Mouse (Mus musculus) intestine, embryonic 16.5 days (tissue): ENCODE data around the gene Ncoa4. TPM values are rescaled to one million over a fixed set of nuclear protein-coding genes. Genes with fewer than 3 reads are reported as not detected.
"Not testable (repeated sequence)": the region's sequence is repeated elsewhere in the genome, so short reads cannot be mapped to it uniquely, and the experiment has no call there.

Experiments
- ATAC-seq: fragments of 200-750 bp; cut with Nextera tagmentation; 2 replicates; pipeline ENCODE4 v1.8.0; 2017; ENCODE audit warnings: moderate TSS enrichment, moderate library complexity
- H3K27ac ChIP-seq: fragments of 300-500 bp; sonication (generic); 2 replicates; pipeline ENCODE4 v1.5.1; 2014; ENCODE audit warnings: mild to moderate bottlenecking, low read length
- H3K27me3 ChIP-seq: fragments of 300-500 bp; sonication (generic); replicated peaks from 2 replicates; pipeline ENCODE4 v1.6.1; 2014; ENCODE audit warnings: low read length, control low read depth, mixed read lengths; ENCODE audit not compliant: control insufficient read depth, insufficient read depth
- H3K36me3 ChIP-seq: fragments of 300-500 bp; sonication (generic); 2 replicates; pipeline ENCODE4 v1.6.1; 2014; ENCODE audit warnings: low read length, control low read depth; ENCODE audit not compliant: control insufficient read depth, insufficient read depth
- H3K4me1 ChIP-seq: fragments of 300-500 bp; sonication (generic); 2 replicates; pipeline ENCODE4 v1.6.1; 2014; ENCODE audit warnings: low read length, control low read depth, mixed read lengths; ENCODE audit not compliant: control insufficient read depth, insufficient read depth
- H3K4me2 ChIP-seq: fragments of 300-500 bp; sonication (generic); 2 replicates; pipeline ENCODE4 v1.6.1; 2014; ENCODE audit warnings: low read depth, low read length, control low read depth
- H3K4me3 ChIP-seq: fragments of 300-500 bp; sonication (generic); 2 replicates; pipeline ENCODE4 v1.5.1; 2014; ENCODE audit warnings: mild to moderate bottlenecking, low read length
- H3K9ac ChIP-seq: fragments of 300-500 bp; sonication (generic); 2 replicates; pipeline ENCODE4 v1.6.1; 2014; ENCODE audit warnings: low read depth, low read length
- H3K9me3 ChIP-seq: fragments of 300-500 bp; sonication (generic); 2 replicates; pipeline ENCODE4 v1.6.1; 2016; ENCODE audit warnings: low read length, control low read depth; ENCODE audit not compliant: control insufficient read depth
- WGBS: fragments of 180-500 bp; shearing (Covaris S2); extraction: QIAGEN DNeasy Blood & Tissue Kit; methylation state at CpG from one replicate; pipeline ENCODE4 v1.1.7; 2014; 5-methylcytosine and 5-hydroxymethylcytosine counted together
- polyA plus RNA-seq: library from polyadenylated mRNA; unstranded; fragments of >200 nt; fragmentation: Nextera tagmentation; extraction: Ambion mirVana; gene quantifications from 2 replicates; pipeline ENCODE4 v1.2.1, GENCODE M21; 2015

Ncoa4 gene
- polyA plus RNA-seq, 1 experiment from 2014 or later = 208 TPM

DNA sequence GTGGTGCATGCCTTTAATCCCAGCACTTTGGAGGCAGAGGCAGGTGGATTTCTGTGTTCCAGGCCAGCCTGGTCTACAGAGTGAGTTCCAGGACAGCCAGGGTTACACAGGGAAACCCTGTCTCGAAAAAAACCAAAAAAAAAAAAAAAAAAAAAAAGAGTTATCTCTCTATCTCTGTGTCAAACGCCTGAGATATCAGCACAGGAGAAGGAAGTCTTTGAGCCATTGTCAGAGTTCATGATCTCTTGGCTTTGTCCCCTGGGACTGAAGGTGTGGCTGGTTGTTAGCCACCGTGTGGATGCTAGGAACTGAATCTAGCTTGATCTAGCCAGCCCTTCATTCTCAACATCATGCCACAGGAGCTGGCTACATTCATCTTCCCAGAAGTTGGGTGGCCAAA is 23.2 kb upstream of the Ncoa4 start:
- not testable (repeated sequence) for ATAC-seq, H3K9me3 ChIP-seq, H3K27ac ChIP-seq, H3K27me3 ChIP-seq, H3K4me2 ChIP-seq, H3K4me1 ChIP-seq, H3K4me3 ChIP-seq, H3K36me3 ChIP-seq, H3K9ac ChIP-seq
- 60% methylated on average over 3 of the region's 3 CpGs for WGBS

DNA sequence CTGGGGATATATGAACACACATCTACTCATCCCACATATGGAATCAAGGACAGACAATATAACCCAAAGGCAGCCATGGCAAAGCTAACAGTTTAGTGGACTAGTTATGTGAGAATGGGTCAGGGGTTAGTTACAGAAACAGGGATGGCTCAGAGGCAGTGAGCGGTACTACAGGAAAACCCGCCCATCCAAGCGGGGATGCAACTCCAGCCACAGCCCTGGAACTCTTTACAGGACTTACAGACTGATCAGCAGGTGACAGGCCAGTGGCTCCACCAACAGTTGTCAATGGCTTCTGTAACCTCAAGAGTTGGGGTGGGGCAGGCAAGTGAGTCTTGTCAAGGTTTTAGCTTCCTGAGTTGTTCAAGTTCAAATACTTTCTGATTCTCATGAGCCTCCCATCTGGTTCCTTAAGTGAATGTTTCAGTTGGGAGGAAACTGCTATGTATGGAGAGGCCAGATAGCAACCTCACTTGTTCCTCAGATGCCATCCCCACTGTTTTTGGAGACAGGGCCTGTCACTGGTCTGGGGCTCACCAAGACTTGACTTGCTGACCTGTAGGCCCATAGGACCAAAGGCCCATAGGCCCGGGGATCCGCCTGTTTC is 19.2 kb upstream of the Ncoa4 start:
- no peak overlapping the region for H3K4me3 ChIP-seq
- H3K36me3 ChIP-seq = no peaks in the 10 kb centered on the region
- H3K27ac ChIP-seq = no peak overlapping the region
- H3K4me2 ChIP-seq = no peak overlapping the region
- no peaks in the 10 kb centered on the region for H3K9me3 ChIP-seq
- WGBS = 82% methylated on average over 5 of the region's 5 CpGs
- H3K9ac ChIP-seq = no peak overlapping the region
- no peaks in the 10 kb centered on the region for H3K27me3 ChIP-seq
- no peaks in the 10 kb centered on the region for H3K4me1 ChIP-seq
- no peak for ATAC-seq

DNA sequence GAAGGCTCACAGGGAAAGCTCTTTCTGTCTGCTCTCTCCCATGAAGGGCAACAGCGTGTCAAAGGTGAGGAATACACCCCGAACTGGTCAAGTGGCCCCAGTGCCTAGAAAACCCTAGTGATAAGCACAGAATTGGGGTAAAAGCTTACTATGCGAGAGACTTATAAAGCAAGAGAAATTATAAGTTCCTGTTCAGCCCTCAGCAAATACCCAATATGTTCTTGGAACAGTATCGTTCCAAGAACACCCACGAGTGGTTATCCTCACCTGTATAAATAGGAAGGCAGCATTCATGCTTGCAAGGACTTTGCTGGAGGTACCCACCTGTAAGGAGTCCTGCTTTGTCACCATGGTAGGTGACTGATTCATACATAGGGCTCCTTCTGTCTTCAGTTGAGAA is 17.9 kb upstream of the Ncoa4 start, which contains the start of gene Msmb:
Msmb (plus strand) TSS at position 301 of the 400 bp plus-strand sequence.
- Histone ChIP-seq H3K27me3 (no peaks in the 10 kb centered on the region), H3K9ac (no peak within 1 kb of the TSS), H3K9me3 (no peaks in the 10 kb centered on the region), H3K4me1 (no peaks in the 10 kb centered on the region), H3K36me3 (no peaks in the 10 kb centered on the region), H3K4me2 (no peak within 1 kb of the TSS), H3K27ac (no peak within 1 kb of the TSS), H3K4me3 (no peak within 1 kb of the TSS)
- ATAC-seq = no peak
- whole genome bisulfite sequencing = 83% methylated on average over 5 of the region's 5 CpGs

DNA sequence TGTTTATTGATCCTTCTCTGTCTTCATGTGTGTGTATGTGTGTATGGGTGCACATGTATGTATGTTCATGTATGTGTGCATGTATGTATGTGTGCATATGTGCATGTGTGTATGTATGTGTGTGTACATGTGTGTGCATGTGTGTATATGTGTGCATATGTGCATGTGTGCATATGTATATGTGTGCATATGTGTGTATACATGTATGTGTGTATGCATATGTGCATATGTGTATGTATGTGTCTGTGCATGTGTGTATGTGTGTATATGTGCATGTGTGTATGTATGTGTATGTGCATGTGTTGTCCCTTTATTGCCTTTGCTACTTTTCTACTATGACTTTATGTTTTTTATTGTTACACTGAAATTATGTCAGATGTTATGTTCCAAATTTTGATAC is 14.9 kb upstream of the Ncoa4 start:
- H3K27ac ChIP-seq = no peak overlapping the region
- no peaks in the 10 kb centered on the region for H3K27me3 ChIP-seq
- H3K4me1 ChIP-seq = no peaks in the 10 kb centered on the region
- no peaks in the 10 kb centered on the region for H3K36me3 ChIP-seq
- no peak overlapping the region for H3K4me2 ChIP-seq
- no peaks in the 10 kb centered on the region for H3K9me3 ChIP-seq
- ATAC-seq = no peak
- H3K4me3 ChIP-seq = no peak overlapping the region
- no peak overlapping the region for H3K9ac ChIP-seq

DNA sequence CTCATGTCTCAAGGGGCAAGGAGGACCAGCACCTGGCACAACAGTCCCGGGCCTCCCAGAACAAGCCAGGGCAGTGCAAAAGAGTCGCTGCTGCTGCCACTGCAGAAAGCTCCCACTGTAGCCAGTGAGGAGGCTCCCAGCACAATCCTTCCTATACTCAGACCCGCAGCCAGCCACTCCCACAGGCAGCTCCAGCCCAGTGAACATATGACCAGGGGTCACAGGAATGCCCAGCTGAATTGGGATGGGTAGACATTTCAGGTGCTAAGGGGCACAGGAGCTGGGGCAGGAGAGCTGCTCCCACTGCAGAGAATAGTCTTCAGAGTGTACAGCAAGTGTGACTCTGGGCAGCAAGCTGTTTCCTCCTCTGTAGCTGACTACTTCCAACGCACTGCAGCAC is 14.3 kb upstream of the Ncoa4 start:
- no peak for ATAC-seq
- H3K27ac ChIP-seq = no peak overlapping the region
- H3K27me3 ChIP-seq = no peaks in the 10 kb centered on the region
- H3K9ac ChIP-seq = no peak overlapping the region
- WGBS = 73% methylated on average over 4 of the region's 4 CpGs
- no peak overlapping the region for H3K4me3 ChIP-seq
- H3K4me2 ChIP-seq = no peak overlapping the region
- no peaks in the 10 kb centered on the region for H3K9me3 ChIP-seq
- no peaks in the 10 kb centered on the region for H3K36me3 ChIP-seq
- H3K4me1 ChIP-seq = no peaks in the 10 kb centered on the region

GRCm38 (mm10) chr14:32145809-32146511 is 13.7 kb upstream of the Ncoa4 start:
- no peak overlapping the region for H3K27ac ChIP-seq
- no peaks in the 10 kb centered on the region for H3K9me3 ChIP-seq
- no peak overlapping the region for H3K4me2 ChIP-seq
- no peaks in the 10 kb centered on the region for H3K4me1 ChIP-seq
- no peak overlapping the region for H3K9ac ChIP-seq
- ATAC-seq = peak; percentile 71
- whole genome bisulfite sequencing = 65% methylated on average over 7 of the region's 7 CpGs
- no peaks in the 10 kb centered on the region for H3K36me3 ChIP-seq
- H3K4me3 ChIP-seq = no peak overlapping the region
- no peaks in the 10 kb centered on the region for H3K27me3 ChIP-seq

GRCm38 (mm10) chr14:32146578-32146977 is 13.1 kb upstream of the Ncoa4 start:
- Histone ChIP-seq H3K27ac (no peak overlapping the region), H3K36me3 (no peaks in the 10 kb centered on the region), H3K9me3 (no peaks in the 10 kb centered on the region), H3K4me1 (no peaks in the 10 kb centered on the region), H3K4me3 (no peak overlapping the region), H3K9ac (no peak overlapping the region), H3K4me2 (no peak overlapping the region), H3K27me3 (no peaks in the 10 kb centered on the region)
- 69% methylated on average over 2 of the region's 2 CpGs for WGBS
- no peak for ATAC-seq

GRCm38 (mm10) chr14:32150872-32151271 is 8.8 kb upstream of the Ncoa4 start:
- Histone ChIP-seq H3K9me3 (no peaks in the 10 kb centered on the region), H3K27me3 (no peaks in the 10 kb centered on the region), H3K36me3 (no peaks in the 10 kb centered on the region), H3K27ac (no peak overlapping the region), H3K4me3 (no peak overlapping the region), H3K4me2 (no peak overlapping the region), H3K4me1 (no peaks in the 10 kb centered on the region), H3K9ac (no peak overlapping the region)
- WGBS = 82% methylated on average over 2 of the region's 2 CpGs
- no peak for ATAC-seq

GRCm38 (mm10) chr14:32152243-32152965 is 7.3 kb upstream of the Ncoa4 start:
- 91% methylated on average over 18 of the region's 18 CpGs for WGBS
- no peaks in the 10 kb centered on the region for H3K9me3 ChIP-seq
- H3K36me3 ChIP-seq = no peaks in the 10 kb centered on the region
- H3K9ac ChIP-seq = no peak overlapping the region
- no peaks in the 10 kb centered on the region for H3K4me1 ChIP-seq
- ATAC-seq = no peak
- no peaks in the 10 kb centered on the region for H3K27me3 ChIP-seq
- no peak overlapping the region for H3K27ac ChIP-seq
- H3K4me3 ChIP-seq = no peak overlapping the region
- H3K4me2 ChIP-seq = no peak overlapping the region
